Mouse (Mus musculus): ENCODE measurements at regions not wholly inside any gene's neighbourhood (a gene's known extent, or its start where the extent isn't known, plus 50 kb on each side); places are given as distances from the start of the nearest gene placed in this dataset.

DNA sequence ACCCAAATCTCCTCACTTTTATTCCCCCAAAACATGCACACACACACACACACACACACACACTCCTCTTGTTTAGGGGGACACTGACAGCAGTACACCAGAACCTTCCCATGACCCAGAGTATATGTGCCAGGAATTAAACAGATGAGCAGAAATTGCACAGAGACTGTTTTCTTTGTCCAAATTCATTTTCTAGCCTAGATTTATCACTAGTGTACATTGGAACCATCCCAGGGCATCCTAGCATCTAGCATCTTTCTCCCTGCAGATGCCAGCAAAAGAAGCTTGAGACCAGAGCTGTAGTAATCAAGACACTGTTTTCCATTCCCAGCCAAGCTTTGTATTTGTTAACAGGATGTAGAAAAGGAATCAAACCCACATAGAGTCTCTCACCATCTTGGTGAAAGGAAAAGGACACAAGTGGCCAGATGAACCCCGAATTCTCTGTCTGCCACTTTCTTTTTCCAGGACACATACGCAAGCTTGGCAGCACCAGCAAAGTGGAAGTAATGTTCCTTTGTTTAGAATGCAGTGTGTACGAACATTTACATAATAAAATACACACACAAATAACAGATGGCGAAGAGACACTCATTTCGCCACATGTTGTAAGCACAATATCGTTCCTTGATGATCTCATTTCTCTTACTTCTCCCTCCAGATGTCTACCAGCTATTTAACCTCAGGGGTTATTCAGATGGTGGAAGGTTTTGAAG, 250.3 kb upstream of the Gm11146 start:
- TF ChIP-seq CTCF (IDR thresholded peaks at IDR 0.05; ENCODE audit: control insufficient read depth, insufficient read depth, insufficient replicate concordance, low read depth, low read length) = no peak
- no peak for TF ChIP-seq POLR2A (IDR thresholded peaks at IDR 0.05; ENCODE audit: control insufficient read depth, low read depth, low read length)
